8 mouse cellular contexts compared by ENCODE assay signal in the genomic region with DNA sequence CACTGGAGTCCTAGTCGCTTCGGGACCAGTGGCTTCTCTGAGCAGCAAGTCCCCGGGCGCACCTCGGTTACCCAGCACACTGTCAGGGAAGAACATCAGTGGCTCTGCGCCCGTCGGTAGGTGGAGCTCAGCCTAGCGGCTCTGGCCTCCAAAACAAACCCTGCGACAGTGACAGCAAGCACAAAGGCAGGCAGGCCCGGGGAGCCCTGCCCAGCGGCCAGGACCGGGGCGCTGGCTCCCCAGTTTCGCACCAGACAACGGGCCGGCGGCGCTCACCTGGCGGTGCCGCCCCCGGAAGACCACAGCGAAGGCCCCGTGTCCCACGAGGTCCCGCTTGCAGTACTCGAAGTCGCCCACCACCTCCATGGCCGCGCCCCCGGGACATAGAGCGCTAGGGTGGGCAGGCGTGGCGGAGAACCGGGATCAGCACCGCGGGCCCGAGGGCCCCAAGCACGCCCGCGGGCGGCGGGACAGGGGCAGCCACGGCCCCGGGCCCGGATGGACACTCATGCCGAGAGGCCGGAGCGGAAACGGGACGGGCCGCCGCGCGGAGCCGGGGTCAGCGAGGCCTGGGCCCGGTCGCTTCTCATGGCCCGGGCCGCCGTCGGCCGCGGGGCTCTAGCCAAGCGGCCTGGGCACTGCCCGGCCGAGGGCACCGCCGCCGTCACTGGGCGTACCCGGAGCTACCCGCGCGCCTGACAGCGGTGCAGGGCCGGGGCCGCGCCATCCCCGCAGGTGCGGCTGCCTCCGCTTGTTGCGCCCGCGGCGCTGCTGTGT. TPM values are rescaled to one million over a fixed set of nuclear protein-coding genes. Genes with fewer than 3 reads are reported as not detected.
A peak's percentile ranks its signal among the peaks of the same experiment; 100 is the strongest.
DNase-seq lines count a peak whose midpoint lies in the region; ATAC-seq lines count a peak whose summit lies in the region.

No protein-coding gene starts in this region.

- ATAC-seq in inflammation-experienced regulatory T-cells, adult 6 months: peak; percentile 71

- H3K4me3 ChIP-seq in megakaryocyte, embryonic 14.5 days (replicated peaks): peak overlapping the region; percentile 98

- H3K27me3 ChIP-seq in megakaryocyte, embryonic 14.5 days (replicated peaks): peaks cover 5% of the 10 kb centered on the region

- no peaks in the 10 kb centered on the region for H3K9me3 ChIP-seq in megakaryocyte, embryonic 14.5 days

- peaks cover 14% of the 10 kb centered on the region for H3K36me3 ChIP-seq in megakaryocyte, embryonic 14.5 days (replicated peaks; ENCODE audit: low read length)

- peak; percentile 90 to 96 for DNase-seq in adrenal gland, adult (ENCODE audit: inconsistent age in 2 of 2, low spot score in 1 of 2)
- DNase-seq in embryo, embryonic 10 days (ENCODE audit: low spot score): peak; percentile 91
- peak; percentile 74 for DNase-seq in gastrocnemius, postnatal 10 days
- peak; percentile 39 to 85 for DNase-seq in left cerebral cortex, adult 9 months (ENCODE audit: low spot score in 2 of 2)
- peak; percentile 83 to 89 for DNase-seq in right cerebral cortex, adult 2 months (ENCODE audit: low spot score in 2 of 2)
- DNase-seq in urinary bladder, postnatal 10 days (ENCODE audit: low spot score): peak; percentile 23

- peaks cover 27% of the 10 kb centered on the region for H3K4me1 ChIP-seq in megakaryocyte, embryonic 14.5 days

RNA-seq across cellular contexts. Expression of a gene that starts 0.5 kb away (rescaled TPM):
- total RNA-seq in gastrocnemius, postnatal 10 days (2021): 10 to 100 TPM; 47.6 to 53.6 TPM
- 10 to 100 TPM in 2 of 3 experiments, 1 to 10 TPM in 1; 5.7 to 10.2 (median 10.1) TPM for polyA plus RNA-seq in inflammation-experienced regulatory T-cells, adult 6 months (2017; shearing (Covaris generic))
- 3.9 and 4.2 TPM in 2 replicates for polyA plus RNA-seq in megakaryocyte, embryonic 14.5 days (2012; ENCODE audit: insufficient read depth, low replicate concordance)

Comparison
In these comparisons a context has a peak if more than half of its experiments do, and no peak if none do; other contexts are left out.
1. Peak in every context shown above with its lines: DNase-seq, ATAC-seq and H3K4me3 ChIP-seq.
2. DNase-seq: peak in every context shown above with its lines; median percentile 93 in adrenal gland, adult; 91 in embryo, embryonic 10 days; 86 in right cerebral cortex, adult 2 months; 74 in gastrocnemius, postnatal 10 days; 62 in left cerebral cortex, adult 9 months; 23 in urinary bladder, postnatal 10 days.